Mouse (Mus musculus): ENCODE data around the gene Kcnk3.

- TF ChIP-seq CTCF (conservative IDR thresholded peaks at IDR 0.05; ENCODE audit: insufficient read depth, insufficient read length, low read depth, low read length): no peak
- TF ChIP-seq POLR2A (IDR thresholded peaks at IDR 0.05; ENCODE audit: low read depth, low read length): no peak
Observed at GRCm38 (mm10) chr5:30669496-30669830, 81.5 kb downstream of the Kcnk3 start.
